Mouse (Mus musculus) liver, postnatal 0 days (tissue): ENCODE results near the gene Hspa2.

ENCODE experiments used
- CTCF ChIP-seq: sonication (generic); IDR thresholded peaks from 2 replicates; pipeline ENCODE4 v1.5.1; 2016; ENCODE audit warnings: antibody characterized with exemption, low read depth
- EP300 ChIP-seq: IDR thresholded peaks from 2 replicates; pipeline ENCODE4 v1.6.1; 2016; ENCODE audit warnings: antibody characterized with exemption, low read depth, mild to moderate bottlenecking

GRCm38 (mm10) chr12:76407184-76407583, 3.2 kb downstream of the Hspa2 start:
- no peak for TF ChIP-seq EP300
- TF ChIP-seq CTCF, result no peak
